Mouse (Mus musculus) ES-Bruce4 (cell line): ENCODE results near the gene Dbn1.

Source experiments
- CTCF ChIP-seq: IDR thresholded peaks from one replicate; pipeline ENCODE4 v1.8.1; 2011; ENCODE audit warnings: low read depth, low read length
- POLR2A ChIP-seq: IDR thresholded peaks from one replicate; pipeline ENCODE4 v1.8.1; 2011; ENCODE audit warnings: low read length; ENCODE audit not compliant: insufficient read depth

GRCm38 (mm10) chr13:55474621-55475069 lies 13.3 kb downstream of the Dbn1 start:
- no peak for TF ChIP-seq CTCF
- no peak for TF ChIP-seq POLR2A
